Mouse (Mus musculus): ENCODE data around the gene 1700113H08Rik.

DNA sequence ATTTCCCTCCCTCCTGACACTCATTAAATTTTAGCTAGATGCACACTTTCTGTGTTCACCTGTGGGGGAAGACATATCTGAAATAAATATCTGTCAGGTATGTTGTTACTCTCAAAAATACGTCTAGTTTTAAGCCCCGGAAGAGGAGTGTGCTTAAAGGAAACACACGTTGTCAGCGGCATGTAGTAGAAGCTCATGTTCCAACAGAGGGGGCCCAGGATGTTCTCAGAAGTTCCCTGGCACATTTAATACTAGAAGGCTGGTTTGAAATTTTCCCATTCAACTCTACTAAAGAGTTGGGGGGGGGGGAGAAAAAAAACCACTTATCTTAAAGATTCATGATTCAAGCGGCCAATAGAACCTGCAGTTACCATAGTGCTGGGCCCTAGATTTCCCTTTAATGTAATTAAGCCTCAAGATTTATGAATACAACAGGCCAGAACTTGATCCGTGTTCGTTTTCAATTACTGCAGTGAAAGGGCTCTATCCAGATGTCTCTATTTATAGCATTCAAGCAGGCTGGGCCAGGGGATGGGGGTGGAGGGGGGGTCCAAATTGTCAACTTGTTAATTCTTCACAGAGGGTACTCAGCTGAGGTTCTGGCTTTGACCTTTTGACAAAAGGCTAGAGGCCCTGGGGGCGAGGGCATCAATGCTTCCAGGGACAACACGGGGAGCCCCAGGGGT, 43.6 kb downstream of the 1700113H08Rik start:
- TF ChIP-seq CTCF (IDR thresholded peaks at IDR 0.05) (no peak), EP300 (IDR thresholded peaks at IDR 0.05) (no peak)

All from lung, postnatal 0 days (tissue).